Mouse (Mus musculus) ovary, postnatal 14 days (tissue): ENCODE results near the gene 2210011C24Rik.
A peak's percentile ranks its signal among the peaks of the same experiment; 100 is the strongest.

ENCODE experiments used
- DNase-seq: peaks from one replicate; pipeline ENCODE4 v3.0.0; 2022; ENCODE audit warnings: low spot score

2210011C24Rik gene

GRCm38 (mm10) chr8:84011705-84012498 lies at the start of gene 2210011C24Rik:
Gene 2210011C24Rik (minus strand): TSS chr8:84012171.
- DNase-seq: no peak

- DNase-seq: no peak
Observed at GRCm38 (mm10) chr8:84060245-84060644, 48.3 kb upstream of the 2210011C24Rik start.

DNA sequence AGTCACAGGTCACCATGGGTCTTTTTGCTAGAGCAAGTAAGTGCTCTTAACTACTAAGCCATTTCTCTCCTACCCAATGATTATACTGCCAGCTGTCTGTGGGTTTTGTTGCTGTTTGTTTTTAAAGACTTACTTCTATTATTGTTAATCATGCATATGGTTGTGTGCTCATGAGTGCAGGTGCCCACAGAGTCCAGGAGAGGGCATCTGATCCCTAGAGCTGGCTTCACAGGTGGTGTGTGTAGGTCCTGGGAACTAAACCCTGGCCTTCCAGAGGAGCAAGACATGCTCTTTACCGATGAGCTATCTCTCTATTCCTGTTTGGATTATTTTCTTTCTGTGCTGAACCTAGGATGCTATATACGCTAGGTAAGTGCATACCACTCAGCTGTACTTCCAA lies 47.3 kb upstream of the 2210011C24Rik start:
- no peak for DNase-seq

GRCm38 (mm10) chr8:84057827-84058226 lies 45.9 kb upstream of the 2210011C24Rik start:
- no peak for DNase-seq

DNA sequence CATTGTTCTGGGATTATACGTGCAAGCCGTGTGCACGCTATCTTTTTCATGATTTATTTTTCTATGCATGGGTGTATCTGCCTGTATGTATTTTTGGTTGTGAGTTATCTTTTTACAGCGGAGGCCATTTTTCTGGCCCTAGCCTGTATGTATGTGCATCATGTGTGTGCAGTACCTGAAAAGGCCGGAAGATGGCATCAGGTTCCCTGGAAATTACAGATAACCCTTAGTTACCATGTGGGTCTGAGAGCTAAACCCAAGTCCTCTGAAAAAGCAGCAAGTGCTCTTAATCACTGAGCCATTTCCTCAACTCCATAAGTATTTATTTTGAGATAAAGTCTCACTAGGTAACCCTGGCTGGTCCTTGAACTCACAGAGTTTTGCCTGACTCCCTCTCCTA lies 41.3 kb upstream of the 2210011C24Rik start:
- no peak for DNase-seq

DNA sequence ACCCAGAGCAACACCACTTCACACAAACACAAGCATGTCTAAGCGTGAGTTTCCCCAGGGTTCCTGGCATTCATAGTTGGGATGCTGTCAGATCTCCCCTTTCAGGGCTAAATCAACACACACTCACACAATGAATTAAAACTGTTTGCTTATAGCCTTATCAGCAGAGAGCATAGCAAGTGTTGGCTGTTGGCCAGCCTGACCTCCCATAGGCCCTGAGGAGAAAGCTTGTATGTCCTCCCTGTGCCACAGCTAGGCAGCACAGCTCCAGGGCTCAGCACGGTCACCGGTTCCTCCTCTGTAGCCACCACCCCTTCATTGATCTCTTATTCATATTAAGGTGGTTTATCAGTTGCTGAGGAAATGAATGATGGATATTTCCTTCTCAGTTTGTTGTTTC lies 40.8 kb upstream of the 2210011C24Rik start:
- DNase-seq: no peak

DNA sequence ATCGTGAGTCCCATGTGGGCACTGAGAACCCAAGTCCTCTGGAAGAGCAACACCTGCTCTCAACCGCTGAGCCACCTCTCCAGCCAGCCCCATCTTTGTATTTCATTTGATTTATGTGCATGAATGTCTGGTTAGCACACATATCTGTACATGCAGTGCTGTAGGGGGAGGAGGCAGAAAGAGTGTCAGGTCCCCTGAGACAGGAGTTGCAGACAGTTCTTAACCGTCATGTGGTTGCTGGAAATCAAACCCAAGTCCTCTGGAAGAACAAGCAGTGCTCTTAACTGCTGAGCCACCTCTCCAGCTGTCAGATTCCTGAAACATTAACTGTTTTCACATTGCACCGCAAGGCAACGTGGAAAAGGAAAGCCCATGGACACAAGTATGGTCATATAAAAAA lies 36.2 kb upstream of the 2210011C24Rik start:
- no peak for DNase-seq

- no peak for DNase-seq
Observed at GRCm38 (mm10) chr8:84046505-84046904, 34.5 kb upstream of the 2210011C24Rik start.

GRCm38 (mm10) chr8:84044900-84045299 lies 32.9 kb upstream of the 2210011C24Rik start, which contains the start of gene Rln3:
Gene Rln3 (minus strand): TSS chr8:84045000.
- DNase-seq: no peak

DNA sequence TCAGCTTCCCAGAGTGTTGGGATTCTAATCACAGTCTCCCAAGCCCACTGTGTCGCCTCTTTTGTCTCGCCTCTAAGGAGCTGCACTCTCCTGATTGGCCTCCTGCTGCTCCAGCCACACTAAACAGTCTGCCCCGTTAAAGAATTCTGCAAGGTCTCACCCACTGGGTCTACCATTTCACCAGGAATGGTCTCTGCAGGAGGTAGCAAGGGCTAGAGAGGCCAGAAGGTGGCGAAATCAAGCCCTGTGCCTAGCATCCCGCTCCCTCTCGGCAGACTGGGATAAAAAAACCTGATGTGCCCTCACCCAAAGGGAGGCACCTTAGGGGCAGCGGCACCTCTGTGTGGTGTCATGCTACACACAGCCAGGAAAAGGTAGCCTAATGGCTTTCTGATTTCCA lies 32.1 kb upstream of the 2210011C24Rik start:
- no peak for DNase-seq

DNA sequence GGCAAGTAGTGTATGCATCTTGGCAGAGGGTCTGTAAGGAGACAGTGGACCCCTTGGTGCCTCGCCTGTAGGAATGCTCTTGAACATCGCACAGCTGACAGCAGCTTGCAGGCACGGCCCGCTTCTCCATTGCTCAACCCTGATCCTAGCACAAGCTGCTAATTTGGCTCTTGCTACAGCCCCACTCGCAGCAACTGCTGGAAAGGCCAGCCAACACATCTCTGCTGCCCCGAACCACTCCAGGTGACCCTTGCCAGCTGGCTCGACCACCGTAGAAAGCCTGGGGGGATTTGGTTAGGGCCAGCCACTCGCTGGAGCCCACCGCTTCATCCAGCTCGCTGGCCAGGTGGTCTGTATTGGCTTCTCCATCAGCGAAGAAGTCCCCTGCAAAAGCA lies 31.0 kb upstream of the 2210011C24Rik start:
- DNase-seq: no peak

GRCm38 (mm10) chr8:84042066-84042947 lies 30.3 kb upstream of the 2210011C24Rik start, which contains the start of gene Il27ra:
Gene Il27ra (minus strand): TSS chr8:84042589.
- DNase-seq: peak; percentile 55

DNA sequence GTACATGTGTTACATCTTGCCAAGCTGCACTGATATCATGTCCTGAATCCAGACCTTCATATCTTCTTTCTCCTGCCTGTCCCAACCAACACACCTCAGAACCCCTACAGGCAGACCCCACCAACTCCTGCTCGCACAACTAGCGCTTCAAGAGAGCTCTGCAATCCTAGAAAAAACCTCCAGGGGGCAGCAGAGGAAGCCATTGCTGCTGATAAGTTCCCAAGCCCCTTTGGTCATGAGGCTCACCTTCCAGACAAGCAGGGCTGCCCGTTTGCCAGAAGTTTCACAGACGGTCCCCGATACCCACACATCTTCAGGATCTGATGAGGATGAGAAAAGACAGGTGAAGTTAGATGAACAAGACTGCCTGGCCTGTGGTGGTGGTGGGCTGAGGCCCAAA lies 27.1 kb upstream of the 2210011C24Rik start:
- peak; percentile 69 for DNase-seq

GRCm38 (mm10) chr8:84038015-84038414 lies 26.0 kb upstream of the 2210011C24Rik start:
- no peak for DNase-seq

DNA sequence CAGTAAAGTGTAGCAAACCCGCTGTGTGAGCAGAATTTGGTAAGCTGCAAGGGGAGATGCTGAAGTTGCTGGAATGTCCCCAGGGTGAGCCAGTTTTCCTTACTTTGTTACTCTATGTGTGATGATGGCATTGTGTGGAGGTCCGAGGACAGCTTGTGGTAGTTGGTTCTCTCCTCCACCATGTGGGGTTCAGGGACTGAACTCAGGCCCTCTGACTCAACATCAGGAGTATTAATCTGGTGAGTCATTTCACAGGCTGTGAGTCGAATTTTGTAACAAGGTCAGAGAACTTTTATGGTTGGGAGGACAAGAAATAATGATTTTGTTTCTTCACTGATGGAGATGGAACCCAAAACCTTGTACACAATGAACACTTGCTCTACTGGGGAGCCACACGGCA lies 20.8 kb upstream of the 2210011C24Rik start:
- DNase-seq: no peak

GRCm38 (mm10) chr8:84029272-84029671 lies 17.3 kb upstream of the 2210011C24Rik start:
- no peak for DNase-seq

- DNase-seq: no peak
Observed at GRCm38 (mm10) chr8:84027449-84027848, 15.5 kb upstream of the 2210011C24Rik start.

- peak; percentile 49 for DNase-seq
Observed at GRCm38 (mm10) chr8:84025863-84026262, 13.9 kb upstream of the 2210011C24Rik start.

GRCm38 (mm10) chr8:84024171-84024570 lies 12.2 kb upstream of the 2210011C24Rik start:
- DNase-seq: peak; percentile 57

GRCm38 (mm10) chr8:84023631-84024030 lies 11.7 kb upstream of the 2210011C24Rik start:
- no peak for DNase-seq

DNA sequence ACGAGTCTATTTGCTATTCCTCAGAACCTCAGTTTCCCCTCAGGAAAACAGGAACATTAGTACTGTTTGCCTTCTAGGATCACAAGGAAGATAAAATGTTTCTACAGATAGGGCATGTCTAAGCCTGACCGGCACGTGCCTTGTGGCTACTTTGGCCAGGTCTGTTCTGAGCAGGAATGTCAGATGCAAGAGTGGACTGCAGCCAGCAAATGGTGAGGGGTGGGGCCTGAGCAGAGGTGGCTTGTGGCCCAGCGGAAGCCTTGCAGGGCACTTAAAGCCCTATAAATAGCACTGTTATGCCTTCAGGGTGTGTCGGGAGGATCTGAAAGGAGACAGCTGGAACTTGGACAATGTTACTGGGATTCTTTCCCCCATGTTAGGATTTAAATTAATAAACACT lies 11.1 kb upstream of the 2210011C24Rik start:
- DNase-seq: no peak

GRCm38 (mm10) chr8:84021569-84021968 lies 9.6 kb upstream of the 2210011C24Rik start:
- DNase-seq: no peak

DNA sequence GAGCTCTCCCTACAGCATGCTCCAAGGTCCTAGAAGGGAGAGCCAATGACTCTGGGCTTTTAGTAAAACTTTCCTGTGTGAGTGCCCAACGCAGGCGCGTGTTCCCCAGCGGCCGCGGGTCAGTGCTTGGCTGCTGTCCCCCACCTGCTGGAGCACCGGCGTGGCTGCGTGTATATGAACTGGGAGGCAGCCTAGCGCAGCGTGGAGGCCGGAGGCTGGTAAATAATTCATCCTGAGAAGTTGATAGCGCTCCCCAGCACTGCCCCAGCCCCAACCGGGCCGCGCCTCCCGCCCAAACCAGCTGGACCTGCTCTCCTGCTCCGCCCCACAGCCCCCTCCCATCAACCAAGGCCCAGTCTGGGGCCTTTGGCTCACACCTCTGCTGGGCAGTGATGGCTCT lies 9.1 kb upstream of the 2210011C24Rik start, which contains the start of gene Palm3:
Gene Palm3 (plus strand): TSS at position 376 of the 400 bp plus-strand sequence.
- DNase-seq: no peak
